In genomic region chr10:25954641-25955228, GRCm38 (mm10) we compare ENCODE assay signal across 28 mouse cellular contexts.
A peak's percentile ranks its signal among the peaks of the same experiment; 100 is the strongest.
DNase-seq lines count a peak whose midpoint lies in the region; ATAC-seq and TF ChIP-seq lines count a peak whose summit lies in the region.
"Had no signal": no experiment of that assay in that cellular context is flagged by ENCODE, and none has a peak within 500 bp of the region (broad histone marks: within the 10 kb centered on the region; RNA-seq: fewer than 3 reads in every experiment).

No protein-coding gene starts in this region.

- H3K4me1 ChIP-seq in forebrain, embryonic 11.5 days (replicated peaks; ENCODE audit: control insufficient read depth, insufficient read depth, low read length), result no peaks in the 10 kb centered on the region
- no peaks in the 10 kb centered on the region for H3K4me1 ChIP-seq in forebrain, postnatal 0 days (ENCODE audit: insufficient read depth)
- no peaks in the 10 kb centered on the region for H3K4me1 ChIP-seq in kidney, embryonic 15.5 days
- H3K4me1 ChIP-seq in hindbrain, embryonic 13.5 days (replicated peaks), result no peaks in the 10 kb centered on the region
- H3K4me1 ChIP-seq: embryonic facial prominence, embryonic 12.5 days; embryonic facial prominence, embryonic 15.5 days; forebrain, embryonic 15.5 days; heart, embryonic 12.5 days; heart, embryonic 15.5 days had no signal

- no peak for DNase-seq in forebrain, embryonic 11.5 days (ENCODE audit: low spot score)
- DNase-seq in forebrain, postnatal 0 days, result no peak
- no peak for DNase-seq in kidney, adult 9 months
- peak; percentile 82 for DNase-seq in Muller cell, postnatal 12 days (ENCODE audit: inconsistent ontology term)
- DNase-seq in retina, embryonic 14.5 days (ENCODE audit: low spot score), result peak; percentile 70
- DNase-seq in lung, adult 18-20 months, result no peak
- DNase-seq: adrenal gland, postnatal 10 days; adrenal gland, postnatal 36 days; cerebellum, adult 11 months; cerebellum, adult 2 months; cerebellum, adult 9-11 months; cerebellum, postnatal 25 days; gastrocnemius, postnatal 25 days; heart, adult 18-20 months; heart, postnatal 10 days; heart, postnatal 36 days had no signal

- WGBS in forebrain, embryonic 11.5 days, result 32% methylated on average over 3 of the region's 3 CpGs
- WGBS in forebrain, postnatal 0 days, result 45% methylated on average over 3 of the region's 3 CpGs
- 72% methylated on average over 3 of the region's 3 CpGs for WGBS in kidney, embryonic 15.5 days
- WGBS in hindbrain, embryonic 13.5 days, result 61% methylated on average over 3 of the region's 3 CpGs

- TF ChIP-seq CTCF in forebrain, postnatal 0 days (IDR thresholded peaks at IDR 0.05; ENCODE audit: low read depth), result no peak

- H3K36me3 ChIP-seq in forebrain, embryonic 11.5 days (ENCODE audit: control insufficient read depth, insufficient read depth, low read length), result no peaks in the 10 kb centered on the region
- no peaks in the 10 kb centered on the region for H3K36me3 ChIP-seq in forebrain, postnatal 0 days (ENCODE audit: insufficient read depth)
- H3K36me3 ChIP-seq in kidney, embryonic 15.5 days, result no peaks in the 10 kb centered on the region
- H3K36me3 ChIP-seq in hindbrain, embryonic 13.5 days, result no peaks in the 10 kb centered on the region
- H3K36me3 ChIP-seq: embryonic facial prominence, embryonic 12.5 days; embryonic facial prominence, embryonic 15.5 days; forebrain, embryonic 15.5 days; heart, embryonic 12.5 days; heart, embryonic 15.5 days; hindbrain, embryonic 10.5 days had no signal

- no peak overlapping the region for H3K27ac ChIP-seq in forebrain, embryonic 11.5 days (ENCODE audit: low read depth, low read length)
- H3K27ac ChIP-seq in forebrain, postnatal 0 days (ENCODE audit: low read depth, low read length), result no peak overlapping the region
- H3K27ac ChIP-seq in kidney, embryonic 15.5 days, result no peak overlapping the region
- H3K27ac ChIP-seq in hindbrain, embryonic 13.5 days, result no peak overlapping the region
- H3K27ac ChIP-seq: embryonic facial prominence, embryonic 12.5 days; embryonic facial prominence, embryonic 15.5 days; forebrain, embryonic 15.5 days; heart, embryonic 15.5 days; hindbrain, embryonic 10.5 days; hindbrain, embryonic 14.5 days; hindbrain, postnatal 0 days had no signal

- ATAC-seq in forebrain, embryonic 11.5 days (replicated peaks; ENCODE audit: low FRiP score), result peak; percentile 56; the same call in 1 of the 2 replicates
- no peak for ATAC-seq in forebrain, postnatal 0 days
- ATAC-seq in kidney, embryonic 15.5 days (replicated peaks; ENCODE audit: low FRiP score), result 0 out of 2 replicates have a peak, but pooled peaks have one; percentile 52
- ATAC-seq in hindbrain, embryonic 13.5 days (ENCODE audit: low FRiP score), result no peak
- ATAC-seq: forebrain, embryonic 15.5 days; hindbrain, postnatal 0 days; inflammation-experienced regulatory T-cells, adult 6 months; Patski had no signal

- H3K4me2 ChIP-seq in forebrain, embryonic 11.5 days (ENCODE audit: low read depth, low read length, severe bottlenecking), result no peak overlapping the region
- no peak overlapping the region for H3K4me2 ChIP-seq in forebrain, postnatal 0 days (ENCODE audit: low read depth)
- H3K4me2 ChIP-seq in kidney, embryonic 15.5 days, result no peak overlapping the region
- H3K4me2 ChIP-seq in hindbrain, embryonic 13.5 days, result no peak overlapping the region
- H3K4me2 ChIP-seq: embryonic facial prominence, embryonic 12.5 days; embryonic facial prominence, embryonic 15.5 days; forebrain, embryonic 15.5 days; heart, embryonic 12.5 days; heart, embryonic 15.5 days; hindbrain, embryonic 14.5 days had no signal

- no peak overlapping the region for H3K9ac ChIP-seq in forebrain, embryonic 11.5 days (ENCODE audit: low read length)
- no peak overlapping the region for H3K9ac ChIP-seq in forebrain, postnatal 0 days
- H3K9ac ChIP-seq in kidney, embryonic 15.5 days, result no peak overlapping the region
- no peak overlapping the region for H3K9ac ChIP-seq in hindbrain, embryonic 13.5 days
- H3K9ac ChIP-seq: embryonic facial prominence, embryonic 12.5 days; embryonic facial prominence, embryonic 15.5 days; forebrain, embryonic 15.5 days; heart, embryonic 12.5 days; heart, embryonic 15.5 days; hindbrain, embryonic 14.5 days had no signal

- H3K27me3 ChIP-seq in forebrain, embryonic 11.5 days (ENCODE audit: control insufficient read depth, insufficient read depth, low read length), result peaks cover 4% of the 10 kb centered on the region; the same call in 1 of the 2 replicates
- no peaks in the 10 kb centered on the region for H3K27me3 ChIP-seq in forebrain, postnatal 0 days (ENCODE audit: insufficient read depth, low read length)
- H3K27me3 ChIP-seq in kidney, embryonic 15.5 days, result no peaks in the 10 kb centered on the region
- no peaks in the 10 kb centered on the region for H3K27me3 ChIP-seq in hindbrain, embryonic 13.5 days
- H3K27me3 ChIP-seq: embryonic facial prominence, embryonic 12.5 days; embryonic facial prominence, embryonic 15.5 days; forebrain, embryonic 15.5 days; heart, embryonic 15.5 days; Patski had no signal

- no peak overlapping the region for H3K4me3 ChIP-seq in forebrain, embryonic 11.5 days (ENCODE audit: low read depth, low read length)
- no peak overlapping the region for H3K4me3 ChIP-seq in forebrain, postnatal 0 days (ENCODE audit: low read depth, low read length)
- H3K4me3 ChIP-seq in kidney, embryonic 15.5 days (replicated peaks), result no peak overlapping the region
- no peak overlapping the region for H3K4me3 ChIP-seq in hindbrain, embryonic 13.5 days
- H3K4me3 ChIP-seq: embryonic facial prominence, embryonic 12.5 days; embryonic facial prominence, embryonic 15.5 days; forebrain, embryonic 15.5 days; heart, embryonic 12.5 days; heart, embryonic 15.5 days; hindbrain, embryonic 10.5 days had no signal

- no peaks in the 10 kb centered on the region for H3K9me3 ChIP-seq in forebrain, embryonic 11.5 days (ENCODE audit: control insufficient read depth, low read length)
- no peaks in the 10 kb centered on the region for H3K9me3 ChIP-seq in forebrain, postnatal 0 days (ENCODE audit: low read length)
- H3K9me3 ChIP-seq in kidney, embryonic 15.5 days (replicated peaks), result no peaks in the 10 kb centered on the region
- H3K9me3 ChIP-seq in hindbrain, embryonic 13.5 days, result no peaks in the 10 kb centered on the region
- H3K9me3 ChIP-seq: embryonic facial prominence, embryonic 12.5 days; embryonic facial prominence, embryonic 15.5 days; forebrain, embryonic 15.5 days; heart, embryonic 12.5 days; heart, embryonic 15.5 days; hindbrain, embryonic 10.5 days had no signal

Comparison
In these comparisons a context has a peak if more than half of its experiments do, and no peak if none do; other contexts are left out.
1. ATAC-seq: peak in forebrain, embryonic 11.5 days (single experiment) and kidney, embryonic 15.5 days (single experiment); none in forebrain, postnatal 0 days (single experiment) and hindbrain, embryonic 13.5 days (single experiment).
2. DNase-seq: peak in Muller cell, postnatal 12 days (single experiment) and retina, embryonic 14.5 days (single experiment); none in forebrain, embryonic 11.5 days (single experiment), forebrain, postnatal 0 days (single experiment), kidney, adult 9 months (single experiment) and lung, adult 18-20 months (0 of 2).